Mouse (Mus musculus): ENCODE measurements around the gene Nudt16l1.
A peak's percentile ranks its signal among the peaks of the same experiment; 100 is the strongest.

The Nudt16l1 gene

DNA sequence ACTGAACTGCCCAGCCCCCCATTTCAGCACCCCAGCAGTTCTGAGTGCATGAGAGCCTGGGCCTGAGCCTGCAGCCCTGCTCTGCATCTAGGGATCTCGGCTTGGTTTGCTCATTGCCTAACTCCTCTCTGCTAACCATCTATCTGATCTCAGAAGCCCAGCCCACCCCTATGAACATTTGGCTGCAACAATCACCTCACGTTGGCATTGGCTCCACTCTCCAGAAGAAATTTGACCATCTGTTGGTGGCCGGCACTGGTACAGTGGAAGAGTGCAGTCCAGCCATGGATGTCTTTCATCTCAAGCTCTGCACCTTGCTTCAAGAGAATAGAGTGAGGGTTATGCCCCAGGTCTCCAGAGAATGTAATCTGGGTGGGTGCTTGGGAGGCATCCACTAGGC is 18.9 kb downstream of the Nudt16l1 start:
- DNase-seq (ENCODE audit: low read depth) = no peak

DNA sequence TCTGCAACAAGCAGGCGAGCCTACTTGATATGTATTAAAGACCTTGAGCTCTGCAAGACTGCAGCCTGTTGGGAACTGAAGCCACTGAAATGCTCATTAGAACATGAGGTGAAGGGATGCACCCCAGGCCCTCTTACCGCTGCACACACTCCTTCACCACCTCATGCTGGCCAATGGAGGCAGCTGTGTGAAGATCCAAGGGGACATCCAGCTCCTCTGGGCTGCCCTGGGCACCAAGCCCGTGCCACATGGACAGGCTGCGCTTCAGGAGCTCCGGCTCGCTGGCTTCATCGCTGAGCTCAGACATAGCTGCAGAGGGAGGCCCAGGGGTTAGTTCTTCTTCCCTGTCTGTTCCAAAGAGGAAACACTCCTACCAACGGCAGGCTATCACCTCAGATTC is 21.7 kb downstream of the Nudt16l1 start:
- DNase-seq (ENCODE audit: low read depth) = no peak

DNA sequence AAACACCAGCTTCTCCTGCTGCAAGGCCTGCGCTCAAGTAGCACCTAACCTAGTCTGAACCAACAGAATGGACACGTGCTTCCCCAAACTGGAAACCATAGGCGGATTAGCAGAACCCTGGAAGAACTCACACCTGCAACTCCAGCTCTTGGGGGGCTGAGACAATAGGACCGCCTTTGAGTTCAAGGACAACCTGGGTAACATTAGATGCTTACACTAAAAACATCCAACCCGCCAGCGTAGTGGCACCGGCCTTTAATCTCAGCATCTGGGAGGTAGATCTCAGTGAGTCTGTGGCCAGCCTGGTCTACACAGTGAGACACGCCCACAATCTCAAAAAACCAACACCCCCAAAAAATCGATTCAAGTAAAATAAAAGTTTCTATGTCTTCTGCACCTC is 24.8 kb downstream of the Nudt16l1 start:
- peak; percentile 30 for DNase-seq (ENCODE audit: low read depth)

DNA sequence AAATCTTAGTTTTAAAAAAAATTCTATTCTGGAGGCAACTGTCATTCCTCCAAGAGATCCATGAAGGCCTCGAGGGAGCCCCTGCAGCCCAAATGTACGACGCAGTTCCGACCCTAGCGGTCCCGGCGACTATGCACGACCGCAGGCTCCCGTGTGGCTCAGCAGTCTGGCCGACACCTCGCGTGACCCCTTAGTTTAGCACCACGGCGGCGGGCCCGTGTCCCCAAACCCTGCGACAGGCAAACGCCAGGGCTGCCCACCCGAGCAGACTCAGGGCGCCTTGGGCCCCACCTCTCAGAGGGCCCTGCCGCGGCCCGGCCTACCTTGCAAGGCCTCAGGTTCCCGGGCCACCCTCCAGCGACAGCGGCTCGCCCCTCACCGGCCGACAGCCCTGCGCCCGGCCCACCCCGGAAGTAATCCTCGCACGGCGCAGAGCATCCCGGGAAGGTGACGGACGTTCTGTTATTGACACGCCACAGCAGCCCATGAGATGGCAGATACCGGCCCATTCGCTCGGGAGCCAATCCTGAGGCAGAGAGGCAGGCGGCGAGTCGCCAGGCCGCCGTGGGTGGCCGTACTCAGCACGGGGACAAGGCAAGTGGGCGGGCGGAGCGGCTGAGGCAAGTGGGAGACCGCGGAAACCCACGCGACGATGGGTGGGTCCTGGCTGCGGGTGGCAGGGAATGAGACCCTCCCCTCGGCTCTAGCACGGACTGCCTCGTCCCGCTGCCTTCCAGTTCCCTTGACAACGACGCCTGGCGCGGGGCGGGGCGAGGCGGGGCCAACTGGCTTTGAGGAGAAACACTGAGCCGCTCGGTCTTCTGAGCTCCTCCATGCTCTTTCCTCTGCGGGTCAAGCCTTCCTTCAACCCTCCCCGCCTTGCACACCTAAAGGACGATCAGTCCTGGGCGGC is 25.5 kb downstream of the Nudt16l1 start, which contains the start of gene Anks3:
Gene Anks3 (minus strand): TSS at position 409 of the 913 bp plus-strand sequence.
- DNase-seq (ENCODE audit: low read depth) = peak; percentile 89

- DNase-seq (ENCODE audit: low read depth) = peak; percentile 26
These were observed 26.3 kb downstream of the Nudt16l1 start for GRCm38 (mm10) chr16:4964731-4965391.

DNA sequence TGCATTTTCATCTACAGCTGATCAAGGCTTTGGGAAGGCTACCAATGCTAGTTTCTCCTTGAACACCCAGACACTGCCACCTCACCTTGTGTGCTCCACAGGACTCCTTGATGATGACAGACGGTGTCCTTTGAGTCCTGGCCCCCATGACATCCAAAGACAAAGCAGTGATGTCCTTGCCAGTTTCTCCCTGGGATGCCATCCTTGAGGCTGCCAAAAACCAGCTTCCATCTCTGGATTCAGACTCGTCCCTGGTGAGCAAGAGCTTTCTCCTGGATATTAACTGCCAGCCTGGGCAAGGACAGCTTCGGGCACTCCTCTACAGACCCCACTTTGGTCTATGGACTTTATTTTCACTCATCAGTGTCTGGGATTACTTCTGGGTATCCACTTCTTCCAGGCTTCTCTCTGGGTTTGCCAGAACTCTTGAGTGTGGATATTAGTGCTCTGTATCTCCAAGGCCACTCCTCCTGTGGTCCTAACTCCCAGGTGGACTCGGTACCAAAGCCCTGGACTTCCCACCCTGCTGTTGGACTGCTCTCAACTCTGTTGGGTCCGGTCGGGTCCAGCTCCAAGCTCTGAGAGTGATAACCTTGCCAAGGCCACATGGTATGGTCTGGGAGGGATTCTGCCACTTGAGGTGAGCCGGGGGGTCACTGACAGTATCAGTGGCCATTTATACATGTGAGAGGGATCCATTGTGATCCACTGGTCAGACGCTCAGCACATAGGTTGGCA is 27.0 kb downstream of the Nudt16l1 start:
- no peak for DNase-seq (ENCODE audit: low read depth)

GRCm38 (mm10) chr16:4968426-4968825 is 29.9 kb downstream of the Nudt16l1 start:
- no peak for DNase-seq (ENCODE audit: low read depth)

DNA sequence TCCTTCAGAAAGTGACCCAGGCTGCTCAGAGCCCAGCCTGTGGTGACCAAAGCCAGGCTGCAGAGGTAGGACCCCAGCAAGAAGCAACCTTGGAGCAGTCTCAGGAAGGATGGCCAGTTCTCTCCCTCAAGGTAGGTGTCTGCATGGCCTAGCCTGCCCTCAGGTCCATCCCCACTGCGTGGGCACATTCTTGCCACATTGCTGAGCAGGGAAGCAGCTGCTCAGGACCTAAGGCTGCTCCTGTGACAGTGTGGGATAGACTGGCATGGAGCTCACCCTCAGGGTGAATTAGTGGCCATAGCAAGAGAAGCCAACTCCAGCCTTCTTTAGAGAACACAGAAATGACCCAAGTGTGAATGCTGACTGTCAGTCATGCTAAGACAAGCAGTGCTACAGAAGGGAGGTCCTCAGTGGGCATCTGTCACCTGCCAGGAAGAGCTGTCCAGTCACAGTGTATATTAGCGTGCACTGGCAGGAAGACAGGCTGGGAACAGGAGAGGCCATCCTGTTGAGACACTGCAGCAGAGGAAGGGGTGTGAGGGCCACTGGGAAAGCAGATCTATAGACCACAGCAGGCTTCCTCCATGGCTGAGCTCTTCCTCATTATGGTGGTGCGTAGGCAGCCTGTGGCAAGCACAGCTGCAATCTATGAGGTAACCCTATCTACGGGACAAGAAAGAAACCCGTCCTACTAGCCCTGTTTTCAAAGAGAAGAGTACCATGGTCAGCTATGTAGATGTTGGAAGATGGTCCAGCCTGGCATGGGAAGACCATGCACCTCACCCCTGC is 30.7 kb downstream of the Nudt16l1 start:
- DNase-seq (ENCODE audit: low read depth) = no peak

GRCm38 (mm10) chr16:4971626-4972025 is 33.1 kb downstream of the Nudt16l1 start:
- no peak for DNase-seq (ENCODE audit: low read depth)

DNA sequence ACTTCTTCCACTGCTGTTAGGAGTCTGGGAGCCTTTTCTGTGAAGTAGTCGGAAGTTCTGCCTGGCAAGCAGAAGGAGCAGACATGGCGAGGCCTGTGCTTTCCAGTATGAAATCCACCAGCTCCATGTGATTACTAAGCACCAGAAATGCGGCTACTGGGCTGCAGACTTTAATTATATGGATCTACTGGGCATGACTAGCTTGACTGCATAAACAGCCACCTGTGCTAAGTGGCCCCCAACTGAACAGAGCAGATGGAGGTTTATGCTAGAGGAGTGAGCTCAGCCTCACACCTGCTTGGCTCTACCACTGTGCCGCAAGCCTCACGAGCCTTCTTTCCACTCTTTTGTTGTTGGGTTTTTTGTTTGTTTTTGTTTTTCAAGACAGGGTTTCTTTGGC is 36.0 kb downstream of the Nudt16l1 start:
- no peak for DNase-seq (ENCODE audit: low read depth)

GRCm38 (mm10) chr16:4976180-4976579 is 37.6 kb downstream of the Nudt16l1 start:
- no peak for DNase-seq (ENCODE audit: low read depth)

DNA sequence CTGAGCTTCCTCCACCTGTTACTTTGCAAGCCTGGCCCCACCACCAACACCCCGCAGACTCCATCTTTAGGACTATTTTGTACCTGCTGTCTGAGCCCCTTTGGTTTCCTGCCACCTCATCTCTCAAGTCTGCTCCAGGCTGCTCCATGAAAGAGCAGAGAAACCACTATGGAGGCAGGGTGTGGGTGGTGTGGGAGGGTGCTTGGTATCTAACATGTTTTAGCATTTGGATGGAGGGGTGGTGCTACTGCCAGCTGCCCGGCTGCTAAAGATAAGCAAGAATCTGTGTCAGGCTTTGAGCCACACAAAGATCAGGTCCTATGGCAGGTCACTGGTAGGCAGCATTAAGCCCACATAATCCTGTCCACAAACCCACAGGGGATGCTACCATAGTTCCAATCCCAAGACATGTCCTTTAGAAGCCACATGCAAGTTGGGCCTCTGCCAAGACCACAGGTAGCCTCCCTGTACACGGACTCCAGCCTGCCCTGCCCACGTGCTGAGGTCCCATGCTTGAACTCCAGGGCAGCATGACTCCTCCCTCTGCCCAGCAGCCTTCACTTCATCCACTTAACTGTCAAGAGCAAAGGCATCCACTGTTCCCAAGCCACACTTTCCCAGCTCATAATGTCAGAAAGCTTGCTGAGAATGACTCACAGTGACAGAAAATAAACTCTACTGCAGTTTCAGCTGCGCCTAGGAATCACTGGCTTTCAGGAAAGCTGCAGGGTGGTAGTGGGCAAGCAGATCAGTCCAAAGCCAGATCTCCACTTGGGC is 39.9 kb downstream of the Nudt16l1 start:
- no peak for DNase-seq (ENCODE audit: low read depth)

- peak; percentile 59 for DNase-seq (ENCODE audit: low read depth)
These were observed 41.3 kb downstream of the Nudt16l1 start for GRCm38 (mm10) chr16:4979755-4980380.

GRCm38 (mm10) chr16:4984717-4985116 is 46.2 kb downstream of the Nudt16l1 start:
- DNase-seq (ENCODE audit: low read depth) = no peak
